Mouse (Mus musculus) liver, adult 2 months (tissue): ENCODE measurements around the gene Tmem147.

ENCODE experiments used
- CTCF ChIP-seq: fragments of 200-500 bp; IDR thresholded peaks from 2 replicates; pipeline ENCODE4 v1.5.1; 2011; ENCODE audit warnings: low read depth, low read length, control low read depth
- POLR2A ChIP-seq: fragments of 200-500 bp; IDR thresholded peaks from 2 replicates; pipeline ENCODE4 v1.6.1; 2011; ENCODE audit warnings: low read length, control low read depth; ENCODE audit not compliant: insufficient read depth; ENCODE audit errors: extremely low read depth

- TF ChIP-seq CTCF (no peak), POLR2A (no peak)
Measured at GRCm38 (mm10) chr7:30681897-30682296, 47.4 kb downstream of the Tmem147 start.
